Mouse (Mus musculus): ENCODE data around the gene Dnajc13.

The Dnajc13 gene

DNA sequence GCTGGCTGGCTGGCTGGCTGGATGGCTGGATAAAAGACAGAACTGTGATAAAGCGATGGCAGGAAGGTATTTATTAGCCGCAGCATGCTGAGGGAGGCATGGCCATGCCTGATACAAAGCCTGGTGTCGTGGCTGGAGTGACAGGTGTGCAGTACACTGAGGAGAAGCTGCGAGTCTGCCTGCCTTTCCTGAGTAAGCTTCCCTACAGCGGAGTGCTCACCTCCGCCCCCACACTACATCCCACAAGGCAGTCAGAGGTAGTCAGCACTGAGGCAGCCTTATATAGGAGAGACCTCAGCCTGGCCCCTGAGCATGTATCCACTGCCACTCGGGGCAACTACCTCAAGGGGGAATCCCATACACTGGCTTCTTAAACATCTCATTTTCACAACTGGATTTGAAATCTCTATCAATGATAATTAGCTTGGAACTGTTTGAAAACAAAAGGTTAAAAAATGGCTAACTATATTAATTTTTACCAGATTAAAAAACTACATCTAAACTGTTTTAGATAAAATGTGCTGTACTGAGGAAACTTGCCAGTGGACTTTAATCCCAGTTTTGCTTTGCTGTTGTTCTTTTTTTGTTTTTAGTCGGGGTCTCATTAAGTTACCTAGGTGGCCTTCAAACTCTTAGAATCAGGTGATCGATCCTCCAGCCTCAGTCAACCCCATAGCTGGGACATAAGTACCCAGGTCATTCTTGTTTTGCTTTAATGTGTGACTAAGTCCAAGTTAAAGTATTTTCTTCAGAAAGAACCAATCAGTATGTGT is 8.1 kb downstream of the Dnajc13 start:
- DNase-seq (ENCODE audit: low read depth), result no peak

DNA sequence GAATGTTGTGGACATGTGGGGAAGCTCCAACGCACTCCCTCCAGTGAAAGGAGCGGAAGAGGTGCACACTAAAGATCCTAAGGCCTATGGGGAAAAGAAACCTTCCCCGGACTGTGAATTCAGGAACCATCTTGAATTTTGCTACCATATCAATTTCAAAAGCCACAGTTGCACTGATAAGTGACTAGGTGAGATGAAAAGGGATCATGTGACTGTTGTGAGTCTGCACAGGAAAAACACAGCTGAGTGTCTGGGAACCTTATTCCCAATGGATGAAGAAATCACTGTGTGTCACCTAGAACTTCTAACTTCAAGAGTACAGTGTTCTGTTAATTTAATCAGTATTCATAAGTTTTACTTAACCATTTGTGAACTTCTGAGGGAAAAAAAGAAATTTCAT is 10.1 kb downstream of the Dnajc13 start:
- no peak for DNase-seq (ENCODE audit: low read depth)

DNA sequence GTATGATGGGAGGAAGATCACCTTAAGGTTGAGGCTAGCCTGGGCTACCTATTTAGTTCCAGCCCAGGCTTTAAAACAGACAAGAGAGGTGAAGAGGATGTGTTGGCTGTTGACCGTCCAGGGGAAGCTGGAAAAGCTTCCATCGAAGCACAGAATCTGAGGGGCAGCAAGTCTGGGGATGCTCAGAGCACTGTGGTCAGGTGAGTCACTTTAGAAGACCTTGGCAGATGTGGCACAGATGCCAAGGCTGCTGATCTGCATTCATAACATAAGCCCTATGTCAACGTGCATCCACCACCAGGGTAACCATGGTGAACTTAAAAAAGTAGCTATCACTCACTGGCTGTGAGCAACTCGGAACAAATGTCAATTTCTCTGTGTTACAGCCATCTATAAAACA is 11.0 kb downstream of the Dnajc13 start:
- peak; percentile 13 for DNase-seq (ENCODE audit: low read depth)

DNA sequence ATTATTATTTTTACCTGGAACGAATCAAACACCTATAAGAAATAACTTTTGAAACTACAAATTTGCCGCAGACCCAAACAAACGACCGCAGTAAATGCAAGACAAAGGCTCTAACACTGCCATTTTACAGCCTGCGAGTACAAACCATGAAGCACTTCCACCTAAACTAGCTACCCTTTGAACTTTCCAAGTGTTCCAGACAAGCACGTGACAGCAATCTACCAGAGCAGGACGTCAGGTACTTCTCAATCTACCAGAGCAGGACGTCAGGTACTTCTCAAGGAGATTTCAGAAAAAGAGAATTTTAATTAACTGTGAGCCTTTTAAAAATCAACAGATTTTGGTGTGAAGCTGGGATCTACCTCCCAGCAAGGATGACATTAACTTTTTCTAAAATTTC is 11.6 kb downstream of the Dnajc13 start:
- DNase-seq (ENCODE audit: low read depth), result no peak

DNA sequence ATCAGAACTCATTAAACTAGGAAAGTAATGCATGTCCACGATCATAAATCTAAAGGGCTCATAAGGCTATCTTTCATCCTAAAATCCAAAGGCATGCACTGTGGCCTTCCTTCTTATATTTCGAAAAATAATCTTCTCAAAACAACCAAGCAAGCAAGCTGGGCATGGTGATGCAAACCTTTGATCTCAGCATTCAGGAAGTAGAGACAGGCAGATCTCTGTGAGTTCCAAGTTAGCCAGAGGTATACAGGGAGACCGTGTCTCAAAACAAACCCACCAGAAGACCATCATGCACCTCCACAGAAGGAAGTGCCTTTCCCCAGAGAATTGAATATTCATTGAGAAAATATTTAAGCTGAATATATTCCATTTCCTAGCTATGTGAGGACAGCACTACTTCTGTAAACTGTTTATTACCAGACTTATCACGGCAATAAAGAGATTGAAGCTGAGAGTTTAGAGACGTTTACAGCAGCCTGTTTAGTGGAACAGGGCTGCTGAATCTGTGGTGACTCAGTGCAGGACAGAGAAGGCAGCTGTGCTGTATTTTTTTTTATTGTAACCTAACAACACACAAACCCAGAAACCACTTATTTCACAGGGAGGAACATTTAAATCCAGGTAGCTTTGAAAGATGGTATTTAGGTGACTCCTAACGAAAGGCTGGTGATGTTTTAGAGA is 15.3 kb downstream of the Dnajc13 start:
- DNase-seq (ENCODE audit: low read depth), result no peak

DNA sequence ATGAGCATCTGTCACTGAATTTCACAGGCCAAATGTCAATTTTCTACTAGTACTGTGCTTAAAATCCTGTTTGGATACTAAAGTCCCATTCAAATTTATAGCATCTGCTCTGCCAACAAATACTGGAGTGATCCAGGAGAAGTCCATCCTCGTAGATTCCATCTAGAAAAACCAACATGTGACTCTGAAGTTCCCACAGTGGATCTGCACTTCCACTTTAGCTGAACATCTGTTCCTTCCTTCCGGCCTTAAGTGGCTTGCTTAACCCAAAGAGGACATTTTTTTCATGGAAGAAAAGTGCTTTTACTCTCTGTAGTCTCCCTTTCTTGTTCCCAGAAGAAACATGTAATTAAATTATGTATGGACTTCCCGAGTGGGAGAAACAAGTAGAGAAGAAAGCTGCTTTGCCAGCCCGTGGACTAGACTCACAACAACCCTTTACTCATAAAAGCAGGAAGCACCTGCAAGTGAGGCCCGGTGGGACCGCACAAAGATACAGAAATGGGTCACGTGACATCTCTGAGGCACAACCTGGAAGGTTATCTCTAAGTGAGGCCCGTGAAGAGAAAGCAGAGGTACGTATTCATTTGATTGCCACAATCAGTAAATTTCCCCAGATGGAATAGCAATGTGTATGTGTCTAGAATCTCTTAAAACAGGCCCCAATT is 18.8 kb downstream of the Dnajc13 start:
- no peak for DNase-seq (ENCODE audit: low read depth)

DNA sequence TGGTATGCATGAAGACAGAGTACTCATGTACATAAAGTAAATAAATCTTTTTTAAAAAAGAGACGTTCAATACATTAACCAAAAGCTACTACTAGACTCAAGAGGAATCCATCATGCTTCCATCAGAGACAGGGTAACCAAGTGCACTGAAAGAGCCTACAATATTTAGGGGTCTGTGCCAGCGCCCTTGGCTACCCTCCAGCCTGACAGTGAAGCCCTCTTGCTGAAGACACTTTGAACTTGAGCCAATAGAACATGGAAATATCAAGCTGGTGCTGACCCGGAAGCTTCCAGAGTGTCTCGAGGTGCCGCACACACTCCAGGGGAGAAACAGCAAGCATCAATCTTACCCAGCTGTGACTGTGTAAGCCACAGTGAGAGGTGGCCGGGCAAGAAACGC is 22.6 kb downstream of the Dnajc13 start:
- DNase-seq (ENCODE audit: low read depth), result no peak

DNA sequence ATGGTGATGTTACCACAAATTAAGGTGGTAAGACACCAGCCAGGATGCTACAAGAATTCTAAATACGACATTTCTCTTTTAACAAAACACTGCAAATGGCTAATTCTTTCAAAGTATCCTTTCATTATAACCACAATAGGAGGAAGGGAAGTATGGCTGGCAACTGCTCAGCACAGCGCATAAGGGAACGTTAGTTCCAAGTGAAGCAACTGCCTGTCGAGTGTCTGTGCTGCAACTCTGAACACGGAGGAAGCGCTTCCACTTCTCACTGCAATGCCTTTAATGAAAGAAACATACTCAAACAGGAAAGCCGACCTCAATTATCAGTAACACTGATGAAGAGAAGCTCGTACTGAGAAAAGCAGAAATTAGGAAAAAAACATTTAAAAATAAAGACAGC is 23.7 kb downstream of the Dnajc13 start:
- DNase-seq (ENCODE audit: low read depth), result peak; percentile 24

DNA sequence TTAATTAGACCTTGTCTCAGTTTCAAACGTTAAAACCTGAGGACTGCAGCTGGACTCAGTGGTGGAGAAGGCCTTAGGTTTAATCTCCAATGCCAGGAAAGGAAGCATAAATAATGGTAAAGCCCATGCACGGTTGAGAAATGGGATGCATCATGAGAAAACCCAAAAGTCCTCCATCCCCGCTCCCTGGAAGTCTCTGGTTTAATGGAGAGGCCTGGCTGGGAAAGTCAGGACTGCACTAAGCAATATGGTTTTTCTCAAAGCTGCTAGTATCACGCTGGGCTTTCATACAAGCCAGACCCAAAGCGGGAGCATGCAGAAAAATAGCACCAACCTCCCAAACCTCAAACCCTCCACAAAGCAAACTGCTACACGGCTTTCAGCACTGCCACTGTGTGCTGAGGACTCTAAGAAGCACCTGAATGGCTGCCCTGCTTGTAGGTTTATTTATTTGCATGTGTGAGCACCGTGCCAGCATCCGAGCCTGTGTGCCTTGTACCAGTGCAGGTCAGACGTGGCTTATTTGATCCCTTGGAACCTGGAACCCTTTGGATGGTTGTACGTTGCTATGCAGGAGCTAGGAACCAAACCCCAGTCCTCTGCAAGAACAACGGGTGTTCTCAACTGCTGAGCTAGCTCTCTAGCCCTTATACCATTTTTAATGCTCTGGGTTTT is 26.3 kb downstream of the Dnajc13 start:
- no peak for DNase-seq (ENCODE audit: low read depth)

DNA sequence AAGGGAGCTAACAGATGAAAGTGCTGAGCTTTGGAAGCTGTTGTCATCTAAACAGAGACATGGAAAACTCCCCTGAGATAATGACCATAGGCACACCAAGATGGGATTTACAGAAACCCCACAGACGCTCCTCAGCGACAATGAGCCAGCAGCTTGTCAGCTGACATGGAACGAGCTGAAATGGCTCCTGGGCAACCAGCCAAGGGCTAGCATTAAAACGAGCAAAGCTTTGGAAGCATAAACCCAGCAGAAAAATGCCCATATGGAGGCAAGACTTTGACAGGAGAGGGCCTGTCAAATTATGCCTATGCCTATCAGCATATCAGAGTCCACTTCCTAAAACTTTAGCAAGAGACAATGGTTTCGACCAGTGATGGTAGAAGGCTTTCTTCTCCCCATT is 27.0 kb downstream of the Dnajc13 start:
- no peak for DNase-seq (ENCODE audit: low read depth)

DNA sequence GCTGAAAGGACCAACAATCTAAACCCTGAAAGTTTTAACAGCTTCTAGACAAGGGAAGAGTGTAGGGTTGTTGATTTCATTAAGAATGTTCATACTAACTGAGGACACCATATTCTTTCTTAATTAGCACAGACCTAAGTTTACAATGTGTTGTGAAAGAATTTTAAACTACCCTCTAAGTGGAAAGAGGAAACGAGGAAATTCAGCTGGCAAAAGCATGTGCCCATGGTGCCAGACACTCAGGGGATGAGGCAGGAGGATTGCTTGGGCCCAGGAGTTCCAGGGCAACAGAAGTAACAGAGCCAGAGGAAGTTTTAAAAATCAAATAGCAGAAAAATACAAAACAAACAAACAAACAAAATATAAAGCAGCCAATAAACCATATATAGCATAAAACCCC is 28.9 kb downstream of the Dnajc13 start:
- DNase-seq (ENCODE audit: low read depth), result no peak

DNA sequence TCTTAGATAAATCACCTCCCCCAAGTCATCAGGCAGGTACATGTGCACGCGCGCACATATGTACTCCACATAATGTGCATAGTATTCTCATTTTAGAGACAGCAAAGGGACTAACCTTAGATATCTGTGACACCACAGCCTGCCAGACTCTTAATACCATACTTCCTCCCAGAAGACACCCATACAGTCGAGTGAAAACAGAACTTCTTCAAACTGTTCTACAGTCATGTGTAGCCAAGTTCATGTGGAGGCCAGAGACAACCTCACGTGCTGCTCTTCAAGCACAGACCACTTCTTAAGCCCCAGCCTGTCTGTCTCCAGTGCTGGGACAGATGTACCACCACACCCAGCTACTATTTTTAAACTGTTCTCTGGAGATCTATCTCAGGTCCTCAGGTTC is 29.7 kb downstream of the Dnajc13 start:
- DNase-seq (ENCODE audit: low read depth), result no peak

DNA sequence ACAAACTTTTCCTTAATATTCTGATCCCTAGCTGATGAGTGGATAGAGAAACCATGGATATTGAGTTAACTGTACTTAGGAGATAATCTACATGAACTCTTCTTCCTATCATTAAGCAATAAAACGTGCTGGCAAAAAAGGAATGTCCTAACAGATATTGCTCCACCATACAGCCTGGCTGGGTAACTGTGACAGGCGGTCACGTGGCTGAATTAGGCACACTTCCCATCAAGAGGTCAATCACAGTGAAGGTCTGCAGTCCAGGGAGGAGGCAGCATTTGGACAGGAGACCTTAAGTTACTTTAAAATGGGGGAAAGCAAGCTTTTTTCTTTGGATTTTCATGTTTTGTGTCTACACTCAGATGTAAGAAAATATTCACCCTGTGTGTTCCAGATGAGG is 30.7 kb downstream of the Dnajc13 start:
- DNase-seq (ENCODE audit: low read depth), result peak; percentile 8

DNA sequence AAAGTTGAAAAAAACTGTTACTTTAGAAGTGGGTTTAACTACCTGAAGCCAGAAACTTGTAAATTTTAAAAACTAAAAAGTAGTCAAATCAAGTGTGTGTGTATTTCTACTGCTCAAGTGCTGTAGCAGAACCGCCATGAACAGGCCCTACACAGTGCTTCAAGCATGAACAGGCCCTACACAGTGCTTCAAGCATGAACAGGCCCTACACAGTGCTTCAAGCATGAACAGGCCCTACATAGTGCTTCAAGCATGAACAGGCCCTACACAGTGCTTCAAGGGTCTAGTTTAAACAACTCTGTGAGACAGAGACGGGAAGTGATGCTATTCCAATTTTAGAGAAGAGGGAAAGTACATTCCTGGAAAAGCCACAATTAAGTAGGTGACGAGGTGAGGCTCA is 51.3 kb downstream of the Dnajc13 start:
- DNase-seq (ENCODE audit: low read depth), result no peak

DNA sequence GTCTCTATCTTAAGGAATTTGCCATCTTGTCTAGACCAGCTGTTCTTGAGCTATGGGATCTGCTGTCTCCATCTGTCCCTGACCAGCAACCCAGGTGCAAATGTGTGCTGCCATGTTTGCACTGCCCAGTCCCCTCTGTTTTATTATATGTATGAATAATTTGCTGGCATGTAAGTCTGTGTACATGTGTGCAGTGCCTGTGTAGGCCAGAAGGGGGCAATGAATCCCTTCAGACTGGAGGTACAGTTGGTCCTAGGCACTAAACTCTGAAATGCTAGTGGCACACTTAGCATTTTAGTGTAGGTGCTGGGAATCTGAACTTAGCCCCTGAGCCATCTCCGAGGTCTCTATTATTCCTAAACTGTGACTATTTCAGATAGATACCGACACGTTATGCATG is 58.9 kb downstream of the Dnajc13 start:
- peak; percentile 69 for DNase-seq (ENCODE audit: low read depth)

DNA sequence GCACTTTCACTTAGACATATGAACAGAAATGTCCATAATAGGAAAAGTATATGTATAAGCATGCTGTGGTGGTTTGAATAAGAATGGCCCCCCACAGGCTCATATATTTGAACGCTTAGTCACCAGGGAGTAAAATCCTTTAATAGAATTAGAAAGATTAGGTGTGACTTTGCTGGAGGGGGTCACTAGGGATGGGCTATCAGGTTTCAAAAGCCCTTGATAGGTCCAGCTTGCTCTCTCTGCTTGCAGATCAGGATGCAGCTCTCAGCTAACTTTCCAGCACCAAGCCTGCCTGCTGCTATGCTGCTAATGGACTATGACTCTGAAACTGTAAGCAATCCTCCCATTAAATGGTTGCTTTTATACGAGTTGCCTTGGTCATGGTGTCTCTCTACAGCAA is 68.2 kb downstream of the Dnajc13 start:
- no peak for DNase-seq (ENCODE audit: low read depth)

DNA sequence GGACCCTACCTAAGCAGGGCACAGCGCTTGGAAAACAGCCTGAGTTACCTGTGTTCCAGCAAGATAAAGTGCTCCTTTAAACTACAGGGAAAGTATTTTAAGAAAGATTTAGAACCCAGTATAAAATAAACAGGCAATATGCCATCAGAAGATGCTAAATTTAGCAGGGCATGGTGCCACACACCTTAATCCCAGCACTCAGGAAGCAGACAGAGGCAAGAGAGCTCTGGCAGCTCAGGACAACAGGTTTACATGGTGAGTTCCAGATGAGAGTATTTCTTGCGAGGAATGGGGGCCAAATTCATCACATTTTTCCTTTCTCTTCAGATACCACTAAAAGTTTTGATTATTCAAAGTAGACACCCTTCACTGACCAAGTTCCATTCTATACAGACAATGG is 68.8 kb downstream of the Dnajc13 start:
- no peak for DNase-seq (ENCODE audit: low read depth)

DNA sequence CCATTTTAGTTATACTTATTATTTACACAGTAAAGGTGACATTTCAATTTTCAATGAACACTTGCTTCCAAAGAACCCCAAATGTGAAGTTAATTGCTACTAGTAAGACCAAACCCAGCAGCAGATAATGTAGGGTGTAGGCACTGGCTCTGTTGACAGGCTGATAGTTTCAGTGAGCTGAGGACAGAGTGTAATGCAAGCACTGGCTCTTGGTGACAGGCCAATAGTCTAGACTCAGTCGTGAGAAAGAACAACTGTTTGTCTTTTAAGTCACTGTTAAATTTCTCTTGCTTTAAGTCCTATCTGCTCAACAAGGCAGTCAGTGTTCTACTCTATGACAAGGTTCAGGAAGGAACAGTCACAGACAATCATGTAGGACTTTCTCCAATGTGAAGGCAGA is 69.4 kb downstream of the Dnajc13 start:
- DNase-seq (ENCODE audit: low read depth), result no peak

DNA sequence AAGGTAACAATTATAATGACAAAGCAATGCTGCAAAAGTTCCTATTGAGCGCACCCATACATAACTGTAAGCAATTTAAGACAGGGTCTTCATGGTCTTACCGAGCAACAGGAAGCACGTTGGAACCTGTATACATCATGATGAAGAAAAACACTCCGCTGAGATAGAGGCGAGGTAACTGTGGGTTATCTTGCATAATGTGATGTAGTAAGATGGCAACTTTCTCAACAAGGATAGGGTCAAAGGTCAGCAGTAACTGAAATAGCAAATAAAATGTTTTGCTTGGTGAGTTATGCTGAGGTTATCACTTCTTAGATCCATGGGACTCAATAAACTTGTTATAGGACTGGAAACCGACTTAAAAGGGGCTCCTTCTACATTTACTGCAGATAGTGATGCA is 70.2 kb downstream of the Dnajc13 start:
- peak; percentile 40 for DNase-seq (ENCODE audit: low read depth)

DNA sequence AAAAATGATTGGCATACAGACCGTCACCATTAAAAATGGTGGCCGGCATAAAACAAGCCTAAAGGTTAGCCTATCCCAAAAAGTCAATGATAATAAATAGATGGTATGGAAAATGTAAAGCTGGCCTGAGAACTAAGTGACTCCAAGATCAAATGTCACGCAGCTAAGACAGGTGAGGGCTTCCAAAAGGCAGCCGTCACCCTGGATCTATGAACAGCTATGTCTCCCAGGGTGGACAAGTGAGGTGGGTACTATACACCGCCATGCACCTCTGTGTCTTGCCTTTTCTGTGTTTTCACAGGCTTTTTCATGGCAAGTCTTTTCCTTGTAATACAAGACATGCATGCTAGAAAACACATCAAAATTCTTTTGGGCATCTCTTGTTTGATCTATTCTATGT is 73.1 kb downstream of the Dnajc13 start:
- no peak for DNase-seq (ENCODE audit: low read depth)

DNA sequence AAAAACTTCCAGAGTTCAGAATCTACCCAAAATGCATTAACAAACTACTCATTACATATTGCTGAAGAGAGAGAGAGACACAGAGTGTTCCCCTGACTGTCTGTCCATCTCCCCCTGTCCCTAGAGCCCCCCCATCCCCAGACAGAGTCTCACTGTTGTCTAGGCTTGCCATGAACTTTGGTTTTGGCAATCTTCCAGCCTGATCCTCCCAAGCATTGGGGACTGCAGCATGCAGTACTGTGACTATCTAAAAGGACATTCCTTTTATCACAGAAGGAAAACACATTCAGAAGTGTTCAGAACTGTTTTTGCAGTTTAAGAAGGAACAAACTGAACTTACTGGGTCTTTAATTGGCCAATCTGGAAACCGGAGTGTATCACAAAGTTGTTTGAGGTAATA is 74.0 kb downstream of the Dnajc13 start:
- DNase-seq (ENCODE audit: low read depth), result no peak

DNA sequence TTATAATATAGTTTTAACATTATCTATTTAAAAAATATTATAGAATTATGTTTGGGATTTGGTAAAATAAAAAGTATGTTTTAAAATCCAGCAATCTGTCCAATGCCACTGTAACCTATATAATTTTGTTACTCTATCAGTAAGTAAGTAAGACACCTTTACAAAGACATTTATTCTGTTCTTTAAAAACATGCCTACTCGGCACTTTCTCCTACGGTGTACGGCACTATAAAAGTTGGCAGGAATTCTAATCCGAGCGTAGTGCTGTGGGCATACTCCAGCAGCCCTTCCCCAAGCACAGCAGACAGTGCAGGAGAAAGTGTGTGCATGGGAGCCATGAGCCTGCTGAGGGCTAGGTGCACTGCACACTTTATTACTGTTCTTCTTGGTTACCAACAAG is 75.7 kb downstream of the Dnajc13 start:
- DNase-seq (ENCODE audit: low read depth), result no peak

DNA sequence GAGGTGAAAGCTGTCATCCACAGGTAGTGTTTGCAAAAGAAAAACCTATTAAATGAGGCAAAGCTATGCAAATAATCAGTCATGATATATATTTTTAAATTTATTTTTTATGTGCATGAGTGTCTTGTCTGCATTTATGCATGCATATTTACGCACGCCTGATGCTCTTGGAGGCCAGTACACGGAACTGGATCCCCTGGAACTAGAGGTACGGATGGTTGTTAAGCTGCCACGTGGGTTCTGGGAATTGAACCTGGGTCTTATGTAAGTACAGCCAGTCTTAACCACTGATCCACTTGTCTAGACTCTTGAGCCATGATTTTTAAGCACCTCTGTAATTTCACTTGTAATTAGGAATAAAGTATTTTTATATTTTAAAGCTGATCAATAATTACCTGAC is 79.5 kb downstream of the Dnajc13 start:
- no peak for DNase-seq (ENCODE audit: low read depth)
